Mouse (Mus musculus): Measurements from ENCODE around the gene Aim2. TPM values are rescaled to one million over a fixed set of nuclear protein-coding genes. Genes with fewer than 3 reads are reported as not detected.
A peak's percentile ranks its signal among the peaks of the same experiment; 100 is the strongest.

Gene Aim2
- polyA plus RNA-seq, 1 experiment from 2014 or later = 3.5 TPM

GRCm38 (mm10) chr1:173398323-173398970 is 47.8 kb downstream of the Aim2 start:
- H3K9ac ChIP-seq (ENCODE audit: low read depth, low read length) = no peak overlapping the region
- DNase-seq (ENCODE audit: low spot score) (peak; percentile 80), ATAC-seq (replicated peaks; ENCODE audit: low FRiP score, low read depth) (peak; percentile 36; the same call in 1 of the 2 replicates)
- H3K9me3 ChIP-seq (replicated peaks; ENCODE audit: low read length) = no peaks in the 10 kb centered on the region
- H3K27me3 ChIP-seq (ENCODE audit: insufficient read depth, low read length) = no peaks in the 10 kb centered on the region
- peak; percentile 82 for TF ChIP-seq CTCF (IDR thresholded peaks at IDR 0.05; ENCODE audit: low read depth)
- H3K4me2 ChIP-seq (ENCODE audit: low read length) = no peak overlapping the region
- H3K4me3 ChIP-seq (replicated peaks; ENCODE audit: low read depth, low read length) = no peak overlapping the region
- WGBS = 32% methylated on average over 3 of the region's 3 CpGs
- no peaks in the 10 kb centered on the region for H3K4me1 ChIP-seq (replicated peaks; ENCODE audit: insufficient read depth, low read length)
- no peaks in the 10 kb centered on the region for H3K36me3 ChIP-seq (ENCODE audit: insufficient read depth, low read length)
- H3K27ac ChIP-seq = no peak overlapping the region

- peak; percentile 59 for DNase-seq (ENCODE audit: low spot score)
- Histone ChIP-seq H3K27me3 (ENCODE audit: insufficient read depth, low read length) (no peaks in the 10 kb centered on the region), H3K4me3 (replicated peaks; ENCODE audit: low read depth, low read length) (no peak overlapping the region), H3K4me1 (replicated peaks; ENCODE audit: insufficient read depth, low read length) (no peaks in the 10 kb centered on the region), H3K27ac (no peak overlapping the region), H3K9ac (ENCODE audit: low read depth, low read length) (no peak overlapping the region), H3K4me2 (ENCODE audit: low read length) (no peak overlapping the region), H3K9me3 (replicated peaks; ENCODE audit: low read length) (no peaks in the 10 kb centered on the region), H3K36me3 (ENCODE audit: insufficient read depth, low read length) (no peaks in the 10 kb centered on the region)
- ATAC-seq (replicated peaks; ENCODE audit: low FRiP score, low read depth) = peak; percentile 71; the same call in 1 of the 2 replicates
- 24% methylated on average over 5 of the region's 5 CpGs for WGBS
- TF ChIP-seq CTCF (IDR thresholded peaks at IDR 0.05; ENCODE audit: low read depth) = no peak
Measured at GRCm38 (mm10) chr1:173404696-173405309, 54.1 kb downstream of the Aim2 start.

- DNase-seq (ENCODE audit: low spot score) = no peak
- Histone ChIP-seq H3K27me3 (ENCODE audit: insufficient read depth, low read length) (no peaks in the 10 kb centered on the region), H3K4me1 (replicated peaks; ENCODE audit: insufficient read depth, low read length) (no peaks in the 10 kb centered on the region), H3K4me3 (replicated peaks; ENCODE audit: low read depth, low read length) (no peak overlapping the region), H3K9ac (ENCODE audit: low read depth, low read length) (no peak overlapping the region), H3K27ac (no peak overlapping the region), H3K9me3 (replicated peaks; ENCODE audit: low read length) (no peaks in the 10 kb centered on the region), H3K4me2 (ENCODE audit: low read length) (no peak overlapping the region), H3K36me3 (ENCODE audit: insufficient read depth, low read length) (no peaks in the 10 kb centered on the region)
- ATAC-seq (replicated peaks; ENCODE audit: low FRiP score, low read depth) = no peak
- no peak for TF ChIP-seq CTCF (IDR thresholded peaks at IDR 0.05; ENCODE audit: low read depth)
Measured at GRCm38 (mm10) chr1:173409066-173409465, 58.4 kb downstream of the Aim2 start.

GRCm38 (mm10) chr1:173411863-173412262 is 61.2 kb downstream of the Aim2 start:
- DNase-seq (ENCODE audit: low spot score) (no peak), ATAC-seq (replicated peaks; ENCODE audit: low FRiP score, low read depth) (no peak)
- no peak overlapping the region for H3K9ac ChIP-seq (ENCODE audit: low read depth, low read length)
- H3K27ac ChIP-seq = no peak overlapping the region
- H3K9me3 ChIP-seq (replicated peaks; ENCODE audit: low read length) = no peaks in the 10 kb centered on the region
- TF ChIP-seq CTCF (IDR thresholded peaks at IDR 0.05; ENCODE audit: low read depth) = no peak
- H3K27me3 ChIP-seq (ENCODE audit: insufficient read depth, low read length) = no peaks in the 10 kb centered on the region
- H3K36me3 ChIP-seq (ENCODE audit: insufficient read depth, low read length) = no peaks in the 10 kb centered on the region
- H3K4me1 ChIP-seq (replicated peaks; ENCODE audit: insufficient read depth, low read length) = no peaks in the 10 kb centered on the region
- WGBS = 86% methylated on average over 4 of the region's 4 CpGs
- H3K4me2 ChIP-seq (ENCODE audit: low read length) = no peak overlapping the region
- no peak overlapping the region for H3K4me3 ChIP-seq (replicated peaks; ENCODE audit: low read depth, low read length)

GRCm38 (mm10) chr1:173414631-173415030 is 64.0 kb downstream of the Aim2 start:
- H3K9ac ChIP-seq (ENCODE audit: low read depth, low read length) = no peak overlapping the region
- TF ChIP-seq CTCF (IDR thresholded peaks at IDR 0.05; ENCODE audit: low read depth) = no peak
- no peaks in the 10 kb centered on the region for H3K9me3 ChIP-seq (replicated peaks; ENCODE audit: low read length)
- H3K4me1 ChIP-seq (replicated peaks; ENCODE audit: insufficient read depth, low read length) = no peaks in the 10 kb centered on the region
- H3K27me3 ChIP-seq (ENCODE audit: insufficient read depth, low read length) = no peaks in the 10 kb centered on the region
- H3K36me3 ChIP-seq (ENCODE audit: insufficient read depth, low read length) = no peaks in the 10 kb centered on the region
- ATAC-seq (replicated peaks; ENCODE audit: low FRiP score, low read depth) (no peak), DNase-seq (ENCODE audit: low spot score) (no peak)
- no peak overlapping the region for H3K27ac ChIP-seq
- 68% methylated on average over 3 of the region's 3 CpGs for WGBS
- H3K4me2 ChIP-seq (ENCODE audit: low read length) = no peak overlapping the region
- H3K4me3 ChIP-seq (replicated peaks; ENCODE audit: low read depth, low read length) = no peak overlapping the region

GRCm38 (mm10) chr1:173418516-173418915 is 67.8 kb downstream of the Aim2 start:
- no peak for ATAC-seq (replicated peaks; ENCODE audit: low FRiP score, low read depth)
- 77% methylated on average over 3 of the region's 3 CpGs for WGBS

More at GRCm38 (mm10) chr1:173418516-173418915, 67.8 kb downstream of the Aim2 start:
- TF ChIP-seq CTCF (IDR thresholded peaks at IDR 0.05; ENCODE audit: low read depth) = no peak
- Histone ChIP-seq H3K4me2 (ENCODE audit: low read length) (no peak overlapping the region), H3K4me3 (replicated peaks; ENCODE audit: low read depth, low read length) (no peak overlapping the region), H3K4me1 (replicated peaks; ENCODE audit: insufficient read depth, low read length) (no peaks in the 10 kb centered on the region), H3K27me3 (ENCODE audit: insufficient read depth, low read length) (no peaks in the 10 kb centered on the region), H3K27ac (no peak overlapping the region), H3K9me3 (replicated peaks; ENCODE audit: low read length) (no peaks in the 10 kb centered on the region), H3K36me3 (ENCODE audit: insufficient read depth, low read length) (no peaks in the 10 kb centered on the region), H3K9ac (ENCODE audit: low read depth, low read length) (no peak overlapping the region)
- DNase-seq (ENCODE audit: low spot score) = no peak

Measured in kidney, postnatal 0 days (tissue).